Mouse (Mus musculus): ENCODE measurements at regions not wholly inside any gene's neighbourhood (a gene's known extent, or its start where the extent isn't known, plus 50 kb on each side); places are given as distances from the start of the nearest gene placed in this dataset.
A peak's percentile ranks its signal among the peaks of the same experiment; 100 is the strongest.

DNA sequence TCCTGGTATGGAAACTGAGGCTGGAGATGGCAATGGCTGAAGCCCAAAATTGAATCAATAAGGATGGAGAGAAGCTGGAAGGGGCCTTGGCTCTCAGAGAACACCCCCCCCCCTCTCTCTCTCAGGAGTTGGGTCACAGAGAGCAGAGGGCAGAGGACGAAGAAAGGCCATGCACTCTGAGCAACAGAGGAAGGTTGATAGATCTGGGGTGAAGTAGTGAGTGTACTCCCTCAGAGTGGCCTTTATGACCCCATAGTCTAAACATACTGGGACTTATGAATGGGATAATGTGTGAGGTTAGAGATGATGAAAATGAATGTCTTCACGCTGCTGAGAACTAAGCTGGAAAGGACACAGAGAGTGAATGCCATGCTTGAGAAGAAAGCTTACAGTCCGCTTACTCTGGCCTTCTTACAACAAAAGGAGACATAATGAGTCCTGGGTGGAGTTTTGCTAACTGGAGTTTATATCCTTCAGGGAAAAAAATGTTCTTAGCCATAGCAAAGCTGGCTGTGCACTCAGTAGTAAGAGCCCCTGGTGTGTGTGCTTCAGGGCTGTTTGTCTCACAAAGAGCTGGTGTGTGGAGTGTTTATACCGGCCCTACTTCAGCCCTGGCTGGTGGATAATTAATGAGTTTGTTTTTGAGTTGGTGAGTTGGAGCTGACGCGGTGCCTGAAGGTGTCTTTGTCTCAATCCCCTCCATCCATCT lies 120.4 kb upstream of the Opcml start:
- no peak for ATAC-seq (ENCODE audit: extremely low read depth, insufficient number of reproducible peaks, low FRiP score, poor library complexity, severe bottlenecking)

DNA sequence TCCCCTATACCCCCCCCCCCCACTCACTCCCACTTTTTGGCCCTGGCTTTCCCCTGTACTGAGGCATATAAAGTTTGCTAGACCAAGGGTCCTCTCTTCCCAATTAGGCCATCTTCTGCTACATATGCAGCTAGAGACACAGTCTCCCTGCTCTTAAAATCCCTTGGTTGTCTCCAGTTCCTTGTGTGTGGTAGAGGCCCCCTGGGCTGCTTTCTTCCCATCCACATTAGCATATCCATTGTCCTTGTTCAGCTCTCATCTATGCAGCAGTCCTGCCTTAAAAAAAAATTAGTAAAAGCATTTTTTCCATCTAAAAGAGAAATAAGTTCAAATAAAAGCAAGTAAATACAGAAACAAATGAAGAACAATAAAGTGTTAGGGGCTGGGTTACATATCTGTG lies 105.2 kb upstream of the Opcml start:
- no peak for ATAC-seq (ENCODE audit: extremely low read depth, insufficient number of reproducible peaks, low FRiP score, poor library complexity, severe bottlenecking)

DNA sequence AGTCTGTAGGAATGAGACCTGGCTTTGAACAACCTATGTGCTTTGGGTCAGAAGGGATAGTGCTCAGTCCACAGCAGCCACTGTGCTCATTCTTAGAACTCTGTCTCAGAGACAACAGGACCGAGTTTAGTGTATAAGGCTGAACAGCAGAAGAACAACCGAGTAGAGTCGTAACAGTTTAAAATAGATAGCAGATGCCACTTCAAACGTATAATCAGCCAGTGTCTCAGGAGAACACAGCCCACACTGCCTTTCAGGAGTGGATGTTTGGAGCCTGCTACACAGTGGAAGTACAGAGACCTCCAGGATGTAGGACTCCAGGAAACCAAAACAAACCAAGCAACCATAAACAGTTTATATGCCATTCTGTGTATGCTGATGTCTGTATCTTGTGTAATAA lies 99.0 kb upstream of the Opcml start:
- no peak for ATAC-seq (ENCODE audit: extremely low read depth, insufficient number of reproducible peaks, low FRiP score, poor library complexity, severe bottlenecking)

DNA sequence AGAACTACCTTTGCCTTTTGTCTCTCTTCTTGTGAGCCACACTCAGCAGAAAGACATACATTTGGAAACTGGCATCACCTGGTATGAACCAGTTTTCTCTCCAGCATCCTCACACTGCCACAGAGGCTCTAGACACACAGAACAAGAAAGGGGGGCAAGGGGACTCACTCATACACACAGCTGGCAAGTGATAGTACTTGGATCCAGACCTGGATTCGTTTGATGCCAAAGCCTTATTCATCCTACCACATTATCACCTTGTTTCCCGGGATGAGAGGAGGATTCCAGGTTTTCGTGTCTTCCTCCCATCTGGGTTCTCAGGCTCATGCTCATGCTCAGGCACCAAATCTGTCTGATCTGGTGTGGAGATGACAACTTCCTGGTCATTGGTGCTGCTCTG lies 97.8 kb upstream of the Opcml start:
- ATAC-seq (ENCODE audit: extremely low read depth, insufficient number of reproducible peaks, low FRiP score, poor library complexity, severe bottlenecking) = no peak

DNA sequence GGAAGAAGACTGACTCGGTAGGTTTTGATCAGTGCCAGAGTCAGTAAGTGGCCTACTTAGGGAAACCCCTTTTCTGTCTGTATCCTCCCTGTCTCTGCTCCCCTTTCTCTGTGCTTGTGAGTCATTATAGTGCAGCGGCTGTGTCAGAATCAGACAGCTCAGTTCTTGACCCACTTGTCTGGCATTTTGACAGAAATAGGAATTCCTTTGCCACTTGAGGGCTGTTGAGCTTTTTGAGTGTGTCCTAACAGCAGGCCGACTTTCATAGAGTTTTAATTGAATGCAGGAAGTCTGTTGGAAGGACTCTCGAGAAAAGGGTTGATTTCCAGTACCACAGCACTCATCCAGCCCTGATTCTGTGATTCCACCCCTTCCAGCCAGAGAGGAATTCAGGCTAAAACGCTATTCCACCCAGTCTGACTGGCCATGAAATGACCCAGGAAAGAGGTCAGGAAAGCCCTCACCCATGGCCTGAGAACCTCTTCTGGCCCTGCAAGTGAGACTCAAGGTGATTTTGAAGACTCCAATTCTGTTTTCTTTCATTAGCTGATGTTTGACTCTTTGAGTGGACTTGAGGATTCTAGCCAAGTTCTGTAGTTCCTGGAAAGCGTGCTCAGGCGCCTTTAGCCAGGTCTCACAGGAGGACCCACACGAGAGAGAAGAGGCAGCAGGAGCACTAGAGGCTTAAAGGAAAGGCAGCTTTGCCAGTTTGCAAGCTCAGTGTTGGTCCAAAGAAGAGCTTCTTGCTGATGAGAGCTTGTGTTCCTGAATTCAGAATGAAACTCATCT lies 95.6 kb upstream of the Opcml start:
- ATAC-seq (ENCODE audit: extremely low read depth, insufficient number of reproducible peaks, low FRiP score, poor library complexity, severe bottlenecking) = no peak

DNA sequence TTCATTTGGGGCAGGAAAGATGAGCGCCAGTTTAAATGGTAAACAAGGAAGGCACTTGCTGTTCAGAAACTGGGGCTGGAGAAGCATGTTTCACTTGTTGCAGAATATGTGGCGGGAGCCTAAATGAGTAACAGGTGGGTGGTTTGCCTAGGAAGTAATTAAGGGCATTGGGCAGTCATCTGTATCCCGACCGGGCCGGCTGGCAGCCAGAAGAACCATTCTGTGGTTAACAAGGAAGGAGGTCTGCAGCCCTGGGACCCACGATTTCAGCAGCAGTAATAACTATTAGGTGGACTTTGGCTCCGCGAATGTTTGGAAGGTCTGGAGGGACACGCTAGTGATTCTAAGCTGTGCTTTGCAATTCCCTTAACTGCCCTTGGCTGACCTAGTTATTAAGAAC lies 89.0 kb upstream of the Opcml start:
- no peak for ATAC-seq (ENCODE audit: extremely low read depth, insufficient number of reproducible peaks, low FRiP score, poor library complexity, severe bottlenecking)

DNA sequence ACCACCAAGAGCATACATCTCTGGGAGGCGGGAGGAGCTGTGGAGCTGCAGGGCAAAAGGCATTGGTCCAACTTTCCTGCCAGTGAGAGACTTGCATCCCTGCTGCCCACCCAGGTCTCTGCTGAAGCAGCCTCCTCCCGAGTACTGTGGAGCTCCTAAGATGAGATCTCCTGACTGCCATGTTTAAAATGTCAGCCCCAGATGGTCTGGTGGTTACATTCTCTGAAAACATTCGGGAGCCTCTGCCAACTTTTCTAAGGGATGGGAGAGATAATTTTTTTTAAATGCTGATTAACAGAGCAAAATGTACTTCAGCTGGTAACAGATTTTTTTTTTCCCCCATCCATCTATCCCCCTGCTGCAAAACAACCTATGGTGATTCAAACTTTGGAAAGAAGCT lies 88.4 kb upstream of the Opcml start:
- no peak for ATAC-seq (ENCODE audit: extremely low read depth, insufficient number of reproducible peaks, low FRiP score, poor library complexity, severe bottlenecking)

DNA sequence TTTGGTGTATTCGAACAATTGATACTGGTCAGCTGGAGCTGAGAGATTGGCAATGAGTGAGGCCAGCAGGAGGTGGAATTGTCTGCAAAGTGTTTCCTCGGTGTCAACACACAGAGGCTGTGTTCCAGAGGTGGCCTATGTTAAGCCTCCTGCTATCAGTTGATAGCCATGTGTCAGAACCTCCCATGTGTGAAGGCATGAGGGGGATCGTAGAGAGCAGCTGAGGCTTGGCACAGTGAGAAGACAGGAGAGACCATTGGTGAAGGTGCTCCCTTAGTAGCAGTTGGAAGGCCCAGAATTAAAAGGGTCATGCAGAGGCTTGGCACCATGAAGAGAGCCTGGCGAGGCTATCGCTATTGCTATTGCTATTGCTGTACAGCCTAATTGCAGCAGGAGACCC lies 86.6 kb upstream of the Opcml start:
- ATAC-seq (ENCODE audit: extremely low read depth, insufficient number of reproducible peaks, low FRiP score, poor library complexity, severe bottlenecking) = no peak

DNA sequence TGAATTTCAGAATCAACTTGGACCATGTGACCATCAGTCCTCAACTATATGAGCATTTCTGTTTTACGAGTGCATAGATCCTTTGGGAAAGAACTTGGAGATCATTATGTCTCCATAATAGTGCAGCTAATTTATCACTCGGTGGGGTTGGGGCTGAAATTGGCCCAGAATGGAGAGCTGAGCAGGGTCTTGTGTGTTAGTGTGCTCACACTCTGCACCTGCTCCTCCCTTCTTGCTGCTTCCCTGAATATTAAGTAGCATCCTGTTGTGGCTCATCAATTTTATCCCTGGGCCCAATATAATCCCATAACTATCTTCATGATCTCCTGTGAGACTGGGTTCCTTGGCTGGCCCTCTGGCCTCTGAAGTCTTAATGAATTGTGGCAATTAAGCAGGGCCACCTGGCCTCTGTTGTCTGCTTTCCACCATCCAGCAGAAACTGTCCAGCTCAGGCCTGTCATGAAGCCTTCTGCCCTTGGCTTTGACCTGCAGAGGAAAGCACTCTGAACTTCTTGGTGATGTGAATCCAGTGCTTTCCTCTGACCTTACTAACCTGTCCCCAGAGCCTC lies 66.7 kb upstream of the Opcml start:
- ATAC-seq (ENCODE audit: extremely low read depth, insufficient number of reproducible peaks, low FRiP score, poor library complexity, severe bottlenecking) = no peak

DNA sequence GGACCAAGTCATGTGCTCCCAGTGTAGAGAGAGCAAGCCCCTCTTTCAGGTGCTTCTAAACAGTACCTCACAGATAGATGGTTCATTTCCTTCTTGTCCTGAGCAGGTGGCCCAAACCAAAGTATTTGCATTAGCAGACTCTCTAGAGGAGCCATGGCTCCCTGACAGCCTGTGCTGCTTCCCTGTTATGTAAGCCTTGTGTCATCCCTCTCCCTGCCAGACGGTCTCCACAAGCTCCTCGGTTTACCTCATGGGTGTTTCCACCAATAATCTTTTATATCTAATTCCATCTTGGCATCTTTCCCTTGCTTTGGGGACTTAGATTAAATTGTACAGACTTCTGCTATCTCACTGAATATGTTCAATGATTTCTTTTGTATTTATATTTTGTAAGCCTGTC lies 66.0 kb upstream of the Opcml start:
- no peak for ATAC-seq (ENCODE audit: extremely low read depth, insufficient number of reproducible peaks, low FRiP score, poor library complexity, severe bottlenecking)

DNA sequence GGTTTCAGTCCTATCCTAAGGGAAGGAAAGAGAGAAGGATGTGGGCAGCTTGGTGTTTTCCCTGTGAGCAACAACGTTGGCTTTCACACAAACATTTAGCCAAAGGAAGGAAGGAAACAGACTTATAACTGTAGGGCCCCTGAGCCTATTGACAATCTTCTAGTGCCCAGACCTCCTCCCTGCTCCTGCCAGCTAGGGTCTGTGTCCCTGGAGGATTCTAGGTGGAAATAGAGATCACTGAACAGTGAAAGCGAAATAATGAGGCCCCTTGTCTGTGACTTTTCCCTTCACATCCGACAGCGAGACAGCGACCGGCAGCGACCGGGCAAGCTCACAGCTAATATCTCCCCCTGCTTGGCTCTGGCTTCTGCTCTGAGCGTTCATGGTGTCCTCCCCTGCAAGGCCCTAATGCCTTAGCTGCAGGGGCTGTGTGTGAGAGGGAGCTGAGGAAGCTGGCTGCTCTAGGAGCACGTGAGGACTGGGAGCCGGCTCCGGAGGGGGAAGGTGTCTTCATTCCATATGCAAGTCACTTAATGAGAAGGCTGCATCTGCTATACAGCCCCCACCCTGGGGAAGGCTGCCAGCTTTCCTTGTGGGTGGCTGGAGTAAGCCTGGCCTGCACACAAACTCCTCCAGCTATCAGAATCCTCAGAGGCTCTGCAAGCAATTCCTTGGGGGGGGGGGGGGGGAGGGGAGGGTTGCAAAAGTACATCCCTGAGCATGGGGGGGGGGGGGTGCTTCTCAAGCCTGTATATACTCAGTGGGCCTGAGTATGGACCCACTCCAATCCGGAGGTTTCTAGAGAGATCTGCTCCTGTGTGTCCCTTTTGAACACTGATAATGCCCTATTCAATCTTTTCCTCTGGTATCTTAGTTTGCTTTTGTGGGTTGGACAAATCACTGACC lies 61.7 kb upstream of the Opcml start:
- ATAC-seq (ENCODE audit: extremely low read depth, insufficient number of reproducible peaks, low FRiP score, poor library complexity, severe bottlenecking) = 0 out of 2 replicates have a peak, but pooled peaks have one; percentile 9

DNA sequence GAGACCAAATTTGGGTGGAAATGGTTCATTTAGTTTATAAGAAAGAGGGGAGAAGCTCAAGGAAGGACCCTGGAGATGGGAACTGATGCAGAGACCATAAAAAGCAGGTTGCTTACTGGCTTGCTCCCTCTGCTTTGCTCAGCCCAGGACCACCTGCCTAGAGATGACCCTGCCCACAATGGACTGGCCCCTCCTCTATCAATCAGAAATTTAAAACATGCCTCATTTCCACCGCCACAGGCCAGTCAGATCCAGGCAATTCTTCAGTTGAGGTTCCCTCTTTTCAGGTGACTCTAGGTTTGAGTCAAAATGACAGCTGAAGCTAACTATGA lies 61.1 kb upstream of the Opcml start:
- no peak for ATAC-seq (ENCODE audit: extremely low read depth, insufficient number of reproducible peaks, low FRiP score, poor library complexity, severe bottlenecking)

DNA sequence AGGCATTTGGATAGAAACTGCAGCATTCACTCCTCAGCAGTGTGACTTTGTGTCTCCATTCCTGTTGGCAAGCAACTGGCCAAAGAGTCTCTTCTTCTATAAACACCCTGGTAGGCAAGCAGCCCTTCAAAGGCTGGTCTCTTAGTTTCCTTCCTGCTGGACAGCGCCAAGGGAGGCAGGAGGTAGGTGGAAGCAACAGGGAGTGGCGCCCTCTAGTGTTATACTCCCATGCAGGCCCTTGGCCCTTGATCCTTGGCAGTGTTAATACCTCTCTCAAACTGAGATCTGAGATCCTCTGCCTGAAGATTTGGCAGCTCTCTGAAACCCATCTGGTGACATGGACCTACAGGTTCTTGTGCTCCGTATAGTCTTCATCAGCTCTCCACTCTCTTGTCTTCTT lies 51.3 kb upstream of the Opcml start:
- no peak for ATAC-seq (ENCODE audit: extremely low read depth, insufficient number of reproducible peaks, low FRiP score, poor library complexity, severe bottlenecking)

Measured in neutrophil, adult 5-6 weeks (primary cell).